Mouse (Mus musculus): Measurements from ENCODE around the gene Nav2.

Gene Nav2

GRCm38 (mm10) chr7:49104793-49105192 is 196.3 kb downstream of the Nav2 start:
- no peak for DNase-seq

- DNase-seq = peak; percentile 40 to 45
Measured at GRCm38 (mm10) chr7:49105501-49105900, 197.0 kb downstream of the Nav2 start.

DNA sequence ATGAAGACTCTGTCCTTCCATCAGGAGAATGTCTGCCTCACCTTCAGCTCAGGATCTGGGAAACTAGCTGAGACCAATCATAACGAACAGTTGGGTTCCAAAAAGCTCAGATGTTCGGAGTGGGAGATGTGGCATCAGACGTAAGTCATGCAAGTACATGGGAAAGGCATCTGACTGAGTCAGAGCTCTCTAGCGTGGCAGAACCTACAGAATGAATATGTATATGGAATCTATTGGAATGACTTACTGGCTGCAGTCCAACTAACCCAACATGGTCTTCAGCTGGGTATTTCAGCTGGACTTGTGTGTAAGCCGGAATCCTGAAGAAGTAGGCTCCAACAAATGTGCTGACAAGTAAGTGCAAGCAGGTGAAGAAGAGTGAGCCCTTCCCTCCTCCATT is 199.6 kb downstream of the Nav2 start:
- no peak for DNase-seq

GRCm38 (mm10) chr7:49119016-49119415 is 210.5 kb downstream of the Nav2 start:
- no peak for DNase-seq

GRCm38 (mm10) chr7:49119794-49120487 is 211.4 kb downstream of the Nav2 start:
- peak; percentile 54 to 58 for DNase-seq

DNA sequence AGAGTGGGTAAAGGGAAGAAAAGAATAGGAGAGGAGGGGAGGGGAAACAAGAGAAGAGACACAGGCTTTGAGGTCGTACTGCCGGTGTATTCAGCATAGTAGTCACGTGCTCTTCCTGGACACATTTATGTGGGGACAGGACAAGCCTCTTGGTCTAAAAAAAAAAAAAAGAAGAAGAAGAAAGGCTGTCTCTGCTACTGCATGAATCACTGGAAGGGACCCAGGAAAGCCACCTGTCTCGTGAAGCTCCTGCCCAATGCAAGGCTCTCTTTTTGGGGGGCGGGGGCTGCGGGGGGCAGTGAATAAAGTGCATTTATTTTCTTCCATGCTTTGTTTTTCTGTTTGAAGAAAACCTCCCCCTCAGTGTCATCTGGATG is 212.0 kb downstream of the Nav2 start:
- DNase-seq = peak in 1 of 2 experiments; percentile 67

GRCm38 (mm10) chr7:49120935-49121691 is 212.6 kb downstream of the Nav2 start:
- DNase-seq = peak; percentile 98

- no peak for DNase-seq
Measured at GRCm38 (mm10) chr7:49122498-49122897, 214.0 kb downstream of the Nav2 start.

- peak; percentile 74 to 85 for DNase-seq
Measured at GRCm38 (mm10) chr7:49125545-49125944, 217.0 kb downstream of the Nav2 start.

- DNase-seq = no peak
Measured at GRCm38 (mm10) chr7:49128224-49128623, 219.7 kb downstream of the Nav2 start.

- DNase-seq = peak; percentile 88 to 92
Measured at GRCm38 (mm10) chr7:49132851-49133351, 224.4 kb downstream of the Nav2 start.

GRCm38 (mm10) chr7:49134396-49134795 is 225.9 kb downstream of the Nav2 start:
- no peak for DNase-seq

GRCm38 (mm10) chr7:49139762-49140161 is 231.2 kb downstream of the Nav2 start:
- DNase-seq = no peak

DNA sequence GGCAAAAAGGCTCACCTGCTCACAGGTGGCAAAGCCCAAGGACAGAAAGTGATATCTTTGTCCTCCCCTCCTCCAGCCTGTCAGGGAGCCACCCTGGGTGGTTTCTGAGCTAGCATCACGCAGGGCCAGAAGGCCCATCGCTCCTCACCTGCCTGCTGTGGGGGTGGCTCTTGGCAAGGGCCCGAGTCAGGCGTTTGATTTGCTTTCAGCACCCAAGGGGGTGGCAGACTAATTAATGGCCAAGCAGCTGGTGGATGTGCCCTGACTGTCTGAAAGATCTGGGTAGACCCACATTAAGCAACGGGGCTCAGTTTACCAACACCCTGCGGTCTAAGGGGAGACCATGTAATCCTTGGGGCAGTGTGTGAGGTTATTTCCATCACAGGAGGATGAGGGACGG is 235.4 kb downstream of the Nav2 start:
- no peak for DNase-seq

DNA sequence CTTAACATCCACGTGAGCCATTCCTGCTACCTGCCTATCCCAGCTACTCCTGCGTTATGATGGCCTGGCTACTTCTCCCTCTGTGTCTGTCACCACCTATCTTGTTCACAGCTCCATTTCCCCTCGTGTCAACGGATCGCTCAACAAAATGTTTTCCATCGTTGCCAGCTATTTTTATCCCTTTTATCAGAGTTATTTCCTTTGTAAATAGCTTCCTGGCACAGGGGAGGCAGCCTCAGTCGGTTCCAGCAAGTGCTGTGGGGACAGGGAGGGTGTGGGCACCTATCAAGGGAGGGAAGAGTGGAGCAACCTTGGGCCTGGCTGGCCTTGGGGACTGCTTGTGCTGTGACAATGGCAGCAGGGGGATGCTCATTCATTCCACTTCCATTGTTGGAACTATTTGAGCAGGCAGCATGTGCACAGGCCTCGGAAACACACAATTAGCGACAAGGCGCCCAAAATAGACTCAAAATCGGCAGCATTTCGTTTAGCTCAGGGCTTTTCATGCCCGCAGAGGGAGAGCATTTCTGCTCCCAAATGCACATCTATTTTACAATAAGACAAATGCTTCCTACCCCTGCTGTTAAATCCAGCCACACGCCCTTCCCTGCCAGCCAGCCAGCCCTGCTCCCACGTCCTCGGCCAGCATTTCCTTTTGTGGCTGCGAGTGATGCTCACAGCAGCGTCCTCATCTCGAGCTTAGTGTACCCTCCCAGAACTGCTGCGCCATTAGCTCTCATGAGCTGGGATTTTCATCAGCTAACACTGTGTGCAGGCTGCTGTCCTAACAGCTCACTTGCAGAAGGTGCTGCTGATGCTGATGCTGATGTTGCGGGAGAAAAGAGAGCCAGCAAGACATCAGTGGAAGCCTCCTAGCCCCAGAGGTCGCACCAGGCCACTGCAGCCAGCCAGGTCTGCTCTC is 237.5 kb downstream of the Nav2 start:
- peak; percentile 56 to 58 for DNase-seq

- DNase-seq = peak; percentile 48 to 53
Measured at GRCm38 (mm10) chr7:49152297-49152696, 243.8 kb downstream of the Nav2 start.

DNA sequence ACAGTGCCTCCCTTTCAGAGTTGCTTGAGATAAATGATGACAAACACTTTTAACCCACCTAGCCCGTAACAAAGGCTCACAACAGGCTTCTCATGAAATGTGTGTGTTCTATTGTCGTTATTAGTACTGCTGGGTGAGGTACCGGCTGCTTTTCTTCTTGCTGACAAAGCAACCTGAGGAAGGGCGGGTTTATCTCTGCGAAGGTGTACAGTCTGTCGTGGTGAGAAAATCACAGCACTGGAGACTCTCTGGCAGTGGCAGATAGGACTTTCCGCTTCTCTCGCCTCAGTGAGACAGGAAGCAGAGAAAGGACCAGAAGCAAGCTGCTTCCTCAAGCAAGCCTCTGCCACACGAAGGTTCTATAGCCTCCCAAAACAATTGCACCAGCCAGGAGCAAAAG is 244.2 kb downstream of the Nav2 start:
- no peak for DNase-seq

GRCm38 (mm10) chr7:49158641-49159381 is 250.3 kb downstream of the Nav2 start:
- DNase-seq = peak; percentile 62 to 68

GRCm38 (mm10) chr7:49159646-49160555 is 251.4 kb downstream of the Nav2 start:
- peak in 1 of 2 experiments; percentile 23 for DNase-seq

DNA sequence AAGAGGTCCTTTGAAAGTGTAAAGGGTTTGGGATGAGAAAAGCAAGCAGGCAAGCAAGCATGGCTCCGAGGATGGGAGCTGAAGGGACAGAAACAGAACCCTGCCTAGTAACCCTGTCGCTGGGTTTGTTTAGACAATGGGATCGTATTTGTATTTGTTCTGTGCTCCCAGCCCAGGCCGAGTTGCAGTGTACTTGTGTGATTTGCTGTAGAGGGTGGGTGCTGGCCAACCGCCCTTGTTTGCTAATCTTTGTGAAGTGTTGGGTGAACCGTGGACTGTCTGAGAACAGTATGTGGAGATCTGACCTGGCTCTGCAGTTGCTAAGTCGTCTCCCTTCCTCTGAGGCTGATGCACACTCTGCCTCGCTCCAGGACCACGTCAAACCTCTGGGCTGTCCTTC is 253.6 kb downstream of the Nav2 start:
- peak in 1 of 2 experiments; percentile 15 for DNase-seq

DNA sequence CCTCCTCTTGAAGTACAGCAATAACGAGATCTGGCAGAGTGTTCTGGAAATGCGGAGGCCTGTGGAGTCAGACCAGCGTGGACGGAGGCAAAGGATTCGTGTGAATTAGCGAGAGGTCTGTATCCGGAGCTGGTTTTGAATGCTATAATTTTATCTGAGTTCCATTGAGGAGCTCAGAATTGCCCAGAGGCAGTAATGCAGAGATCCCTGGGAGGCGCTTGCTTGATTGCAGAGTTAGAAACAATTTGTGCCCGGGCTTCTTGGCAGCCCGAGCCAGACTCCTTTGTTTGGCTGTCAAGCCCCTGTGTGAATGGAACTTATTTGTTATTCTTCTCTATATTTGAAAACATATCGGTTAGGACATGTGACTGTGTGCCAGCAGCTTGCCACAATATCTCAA is 255.3 kb downstream of the Nav2 start:
- DNase-seq = peak in 1 of 2 experiments; percentile 24
